12 mouse cellular contexts compared by ENCODE assay signal in the genomic region with DNA sequence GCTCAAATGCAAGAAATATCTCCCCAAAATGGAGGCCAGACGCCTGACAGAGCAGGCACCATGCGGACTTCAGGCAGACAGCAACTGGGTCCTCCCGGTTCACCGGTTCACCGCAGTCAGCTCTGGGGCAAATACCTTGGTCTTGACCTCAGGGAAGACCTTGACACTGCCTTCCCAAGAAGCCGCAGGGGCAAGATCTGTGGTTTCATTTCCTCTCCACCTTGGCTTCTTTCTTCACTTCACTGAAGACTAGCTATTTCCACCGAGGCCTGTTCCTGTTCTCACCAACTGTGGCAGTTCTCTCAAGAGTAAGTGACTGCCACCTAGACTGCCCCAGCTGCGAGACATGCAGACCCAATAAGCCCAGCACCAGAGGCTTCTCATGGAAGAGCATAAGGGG. TPM values are rescaled to one million over a fixed set of nuclear protein-coding genes. Genes with fewer than 3 reads are reported as not detected.
A peak's percentile ranks its signal among the peaks of the same experiment; 100 is the strongest.
DNase-seq lines count a peak whose midpoint lies in the region; ATAC-seq and TF ChIP-seq lines count a peak whose summit lies in the region.
"Had no signal": no experiment of that assay in that cellular context is flagged by ENCODE, and none has a peak within 500 bp of the region (broad histone marks: within the 10 kb centered on the region; RNA-seq: fewer than 3 reads in every experiment).

No protein-coding gene starts in this region.

- no peaks in the 10 kb centered on the region for H3K27me3 ChIP-seq in Patski
- H3K27me3 ChIP-seq in neural tube, embryonic 15.5 days (replicated peaks), result no peaks in the 10 kb centered on the region

- H3K36me3 ChIP-seq in neural tube, embryonic 15.5 days, result no peaks in the 10 kb centered on the region
- H3K36me3 ChIP-seq: liver, embryonic 13.5 days had no signal

- in situ Hi-C loops in Patski (cut with MboI; ENCODE audit: low pct_unique_long_range_greater_than_20kb), result loop anchor here (5.0 kb wide), 1 partner anchor 33 kb away; no protein-coding TSS in a partner anchor

- H3K9ac ChIP-seq in neural tube, embryonic 15.5 days (replicated peaks), result no peak overlapping the region
- H3K9ac ChIP-seq: forebrain, postnatal 0 days; liver, embryonic 13.5 days had no signal

- no peak overlapping the region for H3K4me2 ChIP-seq in neural tube, embryonic 15.5 days
- H3K4me2 ChIP-seq: liver, embryonic 13.5 days had no signal

- ATAC-seq in Patski, result peak; percentile 61
- peak; percentile 74 to 89 for ATAC-seq in hematopoietic stem cell, adult 5-6 weeks (replicated peaks in 1 of 2; ENCODE audit: insufficient read depth in 1 of 2, low FRiP score in 2 of 2, low TSS enrichment in 1 of 2, low read depth in 1 of 2, poor library complexity in 2 of 2, severe bottlenecking in 2 of 2)
- ATAC-seq in neural tube, embryonic 15.5 days (ENCODE audit: low FRiP score), result no peak
- ATAC-seq: forebrain, postnatal 0 days had no signal

- H3K4me1 ChIP-seq in neural tube, embryonic 15.5 days, result peaks cover 19% of the 10 kb centered on the region

- POLR2A ChIA-PET in Patski (lab: Charles Lee), result interaction anchor here (1.0 to 2.6 kb wide), 5 partner anchors 9 to 31 kb away, joined by 3 to 11 read pairs (median 3); no protein-coding TSS in a partner anchor

- no peak overlapping the region for H3K4me3 ChIP-seq in neural tube, embryonic 15.5 days (replicated peaks)
- H3K4me3 ChIP-seq: liver, embryonic 13.5 days; myocyte had no signal

- TF ChIP-seq CTCF in Patski (IDR thresholded peaks at IDR 0.05), result no peak

- no peaks in the 10 kb centered on the region for H3K9me3 ChIP-seq in neural tube, embryonic 15.5 days (replicated peaks)
- H3K9me3 ChIP-seq: liver, embryonic 13.5 days had no signal

- DNase-seq in kidney, postnatal 4 days, result peak; percentile 22 to 41
- DNase-seq in kidney, postnatal 25 days, result no peak
- peak; percentile 83 for DNase-seq in Patski (ENCODE audit: low read depth, low spot score)
- peak; percentile 35 to 61 for DNase-seq in thymus, adult 18-20 months
- DNase-seq in cerebellum, adult 18-20 months, result no peak
- no peak for DNase-seq in adrenal gland, adult 18-20 months (ENCODE audit: low spot score in 2 of 2)
- DNase-seq: cerebellum, postnatal 10 days; forebrain, postnatal 0 days; liver, embryonic 13.5 days had no signal

- 83% methylated on average over 8 of the region's 8 CpGs for WGBS in neural tube, embryonic 15.5 days

- no peak overlapping the region for H3K27ac ChIP-seq in neural tube, embryonic 15.5 days (replicated peaks)
- H3K27ac ChIP-seq: liver, embryonic 13.5 days had no signal

- CTCF ChIA-PET in Patski (lab: Charles Lee), result interaction anchor here (0.8 to 2.7 kb wide), 7 partner anchors 19 to 48 kb away, joined by 3 to 7 read pairs (median 5); no protein-coding TSS in a partner anchor

RNA-seq across cellular contexts. Expression of gene Fmnl3, which starts 5.4 kb away (rescaled TPM):
- 99.2 TPM for polyA plus RNA-seq in Patski (2021)
- total RNA-seq in hematopoietic stem cell, adult 5-6 weeks (2017), result 16.5 and 20.1 TPM in 2 replicates
- 10 to 100 TPM; 15.5 to 17.2 TPM for total RNA-seq in adrenal gland, adult 18-20 months (2021)
- 7.9 and 11.9 TPM in 2 replicates for polyA plus RNA-seq in neural tube, embryonic 15.5 days (2015; fragmentation: Nextera tagmentation; extraction: Ambion mirVana)

RNA-seq across cellular contexts. Expression of gene Tmbim6, which starts 27.8 kb away (rescaled TPM):
- polyA plus RNA-seq in Patski (2021), result 509 TPM
- 120 and 133 TPM in 2 replicates for total RNA-seq in hematopoietic stem cell, adult 5-6 weeks (2017)
- total RNA-seq in adrenal gland, adult 18-20 months (2021), result 100 to 1,000 TPM; 536 to 790 TPM
- polyA plus RNA-seq in neural tube, embryonic 15.5 days (2015; fragmentation: Nextera tagmentation; extraction: Ambion mirVana), result 289 and 350 TPM in 2 replicates

Comparison
In these comparisons a context has a peak if more than half of its experiments do, and no peak if none do; other contexts are left out.
1. DNase-seq: peak in kidney, postnatal 4 days (2 of 2), Patski (single experiment) and thymus, adult 18-20 months (2 of 2); none in kidney, postnatal 25 days (0 of 2), cerebellum, adult 18-20 months (0 of 2) and adrenal gland, adult 18-20 months (0 of 2).